Mouse (Mus musculus): ENCODE data around the gene Tnip1. TPM values are rescaled to one million over a fixed set of nuclear protein-coding genes. Genes with fewer than 3 reads are reported as not detected.

Gene Tnip1
- total and polyA plus RNA-seq, 3 experiments: 8.1 to 19.7 TPM; not detected in 1

DNA sequence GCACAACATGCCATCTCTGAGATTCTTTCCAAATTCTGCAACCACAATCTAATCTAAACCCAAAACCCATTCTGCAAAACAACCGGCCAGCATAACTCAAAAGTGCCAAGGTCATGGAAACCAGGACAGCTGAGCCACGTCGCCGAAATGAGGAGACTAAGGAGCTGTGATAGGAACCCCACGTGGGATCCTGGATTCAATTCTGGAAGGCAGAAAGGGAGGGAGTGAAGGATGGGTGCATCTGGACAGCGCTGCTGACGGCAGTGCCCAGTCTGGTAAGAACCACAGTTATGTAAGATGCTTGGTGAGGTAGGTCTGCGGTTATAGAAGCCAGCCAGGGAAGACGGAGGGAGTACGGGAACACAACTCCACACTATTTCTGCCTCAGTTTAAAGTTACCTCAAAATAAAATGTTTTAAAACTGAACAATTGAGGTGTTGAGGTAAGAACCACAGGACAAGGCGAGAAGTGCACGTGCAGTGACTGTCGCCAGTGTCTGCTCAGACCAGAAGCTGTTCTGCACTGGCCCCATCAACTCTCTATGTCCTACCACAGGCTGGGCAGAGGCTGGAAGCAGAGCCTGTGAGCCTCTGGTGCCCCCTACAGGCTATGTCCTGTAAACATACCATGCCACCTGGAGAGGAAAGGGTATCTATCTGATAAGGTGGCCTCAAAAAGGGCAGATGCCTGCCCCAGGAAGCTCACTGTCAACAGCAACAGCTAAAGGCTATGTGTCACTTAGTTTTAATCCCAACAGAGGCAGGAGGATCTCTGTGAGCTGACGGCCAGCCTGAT is 35.2 kb downstream of the Tnip1 start (continued):
- TF ChIP-seq MAX (IDR thresholded peaks at IDR 0.05; ENCODE audit: low read length): peak; percentile 59; the same call in 1 of the 2 replicates
- TF ChIP-seq JUND (IDR thresholded peaks at IDR 0.05; ENCODE audit: low read depth, low read length): no peak
- TF ChIP-seq USF1 (IDR thresholded peaks at IDR 0.05; ENCODE audit: low read depth, low read length): no peak
- TF ChIP-seq POLR2AphosphoS2 (IDR thresholded peaks at IDR 0.05; ENCODE audit: low read length): no peak
- TF ChIP-seq NELFE (IDR thresholded peaks at IDR 0.05; ENCODE audit: low read depth, low read length): no peak
- no peak for TF ChIP-seq MYB (IDR thresholded peaks at IDR 0.05; ENCODE audit: low read depth, low read length)
- TF ChIP-seq TAL1 (IDR thresholded peaks at IDR 0.05; ENCODE audit: low read length): no peak
- peak; percentile 92 for TF ChIP-seq RAD21 (IDR thresholded peaks at IDR 0.05; ENCODE audit: low read depth, low read length)
- 0 out of 2 replicates have a peak, but pooled peaks have one; percentile 18 for TF ChIP-seq TCF12 (IDR thresholded peaks at IDR 0.05; ENCODE audit: low read depth, low read length)
- no peak for TF ChIP-seq USF2 (IDR thresholded peaks at IDR 0.05; ENCODE audit: borderline replicate concordance in 1 of 2, insufficient read depth in 1 of 2, low read depth in 1 of 2, low read length in 2 of 2)
- TF ChIP-seq MYC (IDR thresholded peaks at IDR 0.05; ENCODE audit: low read depth, low read length): 0 out of 2 replicates have a peak, but pooled peaks have one; percentile 46
- TF ChIP-seq MXI1 (IDR thresholded peaks at IDR 0.05; ENCODE audit: low read depth, low read length): peak; percentile 48; the same call in 1 of the 2 replicates
- no peak for TF ChIP-seq UBTF (IDR thresholded peaks at IDR 0.05; ENCODE audit: borderline replicate concordance, insufficient read depth, low read depth, low read length)
- no peak for TF ChIP-seq HCFC1 (IDR thresholded peaks at IDR 0.05; ENCODE audit: low read depth, low read length)
- TF ChIP-seq TBP (IDR thresholded peaks at IDR 0.05; ENCODE audit: low read depth, low read length): no peak
- TF ChIP-seq EP300 (IDR thresholded peaks at IDR 0.05; ENCODE audit: low read depth in 1 of 2, low read length in 2 of 2): peak in 1 of 2 experiments; percentile 25; a peak in 1 of 4 replicates
- TF ChIP-seq POLR2AphosphoS5 (IDR thresholded peaks at IDR 0.05; ENCODE audit: borderline replicate concordance, low read depth, low read length): no peak
- no peak for TF ChIP-seq ZKSCAN1 (IDR thresholded peaks at IDR 0.05; ENCODE audit: low read depth, low read length)
- TF ChIP-seq GATA1 (IDR thresholded peaks at IDR 0.05; ENCODE audit: low read depth, low read length): peak; percentile 59
- TF ChIP-seq POLR2A (IDR thresholded peaks at IDR 0.05; ENCODE audit: control insufficient read depth in 1 of 2, insufficient read depth in 1 of 2, low read depth in 1 of 2, low read length in 2 of 2, poor library complexity in 1 of 2): no peak
- TF ChIP-seq SMC3 (IDR thresholded peaks at IDR 0.05; ENCODE audit: low read depth, low read length): peak; percentile 89

GRCm38 (mm10) chr11:54924145-54924544 is 38.6 kb downstream of the Tnip1 start:
- Histone ChIP-seq H3K4me1 (ENCODE audit: control insufficient read depth in 1 of 2, insufficient read depth in 2 of 2, low read length in 2 of 2) (no peaks in the 10 kb centered on the region), H3K36me3 (ENCODE audit: control insufficient read depth in 1 of 2, insufficient read depth in 2 of 2, low read length in 2 of 2) (no peaks in the 10 kb centered on the region)

More at GRCm38 (mm10) chr11:54924145-54924544, 38.6 kb downstream of the Tnip1 start:
- Histone ChIP-seq H3K79me2 (ENCODE audit: control insufficient read depth, insufficient read depth, low read length, poor library complexity) (no peaks in the 10 kb centered on the region), H3K4me3 (ENCODE audit: control insufficient read depth in 1 of 2, insufficient read depth in 1 of 2, low read depth in 2 of 2, low read length in 2 of 2) (no peak overlapping the region), H3K9ac (ENCODE audit: control insufficient read depth, low read depth, low read length, poor library complexity, severe bottlenecking) (no peak overlapping the region), H3K9me3 (replicated peaks; ENCODE audit: insufficient read depth, low read length) (no peaks in the 10 kb centered on the region), H3K27me3 (ENCODE audit: control insufficient read depth in 1 of 2, insufficient read depth in 2 of 2, low read length in 2 of 2) (no peaks in the 10 kb centered on the region), H3K27ac (ENCODE audit: control insufficient read depth, low read depth, low read length) (no peak overlapping the region)
- TF ChIP-seq NELFE (IDR thresholded peaks at IDR 0.05; ENCODE audit: low read depth, low read length): no peak
- no peak for TF ChIP-seq CHD2 (IDR thresholded peaks at IDR 0.05; ENCODE audit: low read length)
- TF ChIP-seq CHD1 (IDR thresholded peaks at IDR 0.05; ENCODE audit: low read depth, low read length): no peak
- TF ChIP-seq MXI1 (IDR thresholded peaks at IDR 0.05; ENCODE audit: low read depth, low read length): no peak
- no peak for TF ChIP-seq SMC3 (IDR thresholded peaks at IDR 0.05; ENCODE audit: low read depth, low read length)
- TF ChIP-seq USF1 (IDR thresholded peaks at IDR 0.05; ENCODE audit: low read depth, low read length): no peak
- no peak for TF ChIP-seq EP300 (IDR thresholded peaks at IDR 0.05; ENCODE audit: low read depth in 1 of 2, low read length in 2 of 2)
- TF ChIP-seq JUND (IDR thresholded peaks at IDR 0.05; ENCODE audit: low read depth, low read length): no peak
- TF ChIP-seq MAZ (IDR thresholded peaks at IDR 0.05; ENCODE audit: low read depth, low read length): no peak
- TF ChIP-seq ZC3H11A (IDR thresholded peaks at IDR 0.05; ENCODE audit: low read depth, low read length): no peak
- no peak for TF ChIP-seq MEF2A (IDR thresholded peaks at IDR 0.05; ENCODE audit: extremely low read depth, insufficient replicate concordance, low read depth, low read length, poor library complexity, severe bottlenecking)
- TF ChIP-seq MYC (IDR thresholded peaks at IDR 0.05; ENCODE audit: low read depth, low read length): no peak
- no peak for TF ChIP-seq ZNF384 (IDR thresholded peaks at IDR 0.05; ENCODE audit: low read depth, low read length)
- TF ChIP-seq ELF1 (IDR thresholded peaks at IDR 0.05; ENCODE audit: low read depth, low read length): no peak
- TF ChIP-seq POLR2AphosphoS5 (IDR thresholded peaks at IDR 0.05; ENCODE audit: borderline replicate concordance, low read depth, low read length): no peak
- TF ChIP-seq KAT2A (conservative IDR thresholded peaks at IDR 0.05; ENCODE audit: low read depth, low read length): no peak
- no peak for DNase-seq (ENCODE audit: low read depth, low spot score)
